14 mouse cellular contexts compared by ENCODE assay signal in the genomic region with DNA sequence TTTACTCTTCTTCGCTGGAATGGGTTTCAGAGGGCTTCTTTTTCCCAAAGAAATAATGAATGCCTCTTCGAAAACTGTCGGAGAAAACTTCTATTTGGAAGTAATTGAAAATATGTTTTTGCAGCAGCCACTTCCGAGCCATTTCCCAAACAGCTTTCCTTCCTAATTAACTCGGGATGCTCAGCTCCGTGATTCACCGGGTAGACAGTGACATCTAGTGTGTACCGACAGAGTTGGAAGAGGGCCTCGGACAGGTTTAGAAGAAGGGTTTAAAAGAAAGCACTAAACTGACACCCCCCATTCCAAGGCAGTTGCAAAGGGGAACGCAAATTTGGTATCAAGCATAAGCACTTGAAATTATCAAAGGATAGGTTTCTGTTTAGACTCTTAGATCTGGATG. TPM values are rescaled to one million over a fixed set of nuclear protein-coding genes. Genes with fewer than 3 reads are reported as not detected.
DNase-seq lines count a peak whose midpoint lies in the region; ATAC-seq and TF ChIP-seq lines count a peak whose summit lies in the region.
"Had no signal": no experiment of that assay in that cellular context is flagged by ENCODE, and none has a peak within 500 bp of the region (broad histone marks: within the 10 kb centered on the region; RNA-seq: fewer than 3 reads in every experiment).

No protein-coding gene starts in this region.

- DNase-seq in heart, postnatal 0 days (ENCODE audit: low spot score), result no peak
- no peak for DNase-seq in heart, adult 18-20 months
- peak; percentile 32 for DNase-seq in lung, embryonic 14.5 days
- DNase-seq in lung, postnatal 14 days, result no peak
- DNase-seq in NIH3T3 (ENCODE audit: low read depth), result peak; percentile 32
- no peak for DNase-seq in adrenal gland, adult (ENCODE audit: inconsistent age in 2 of 2, low spot score in 1 of 2)
- DNase-seq: gastrocnemius, postnatal 25 days; lung, adult 2 months had no signal

- no peaks in the 10 kb centered on the region for H3K27me3 ChIP-seq in heart, postnatal 0 days (ENCODE audit: control insufficient read depth, insufficient read depth, low read length)
- H3K27me3 ChIP-seq in lung, embryonic 14.5 days (ENCODE audit: insufficient read depth, low read length), result no peaks in the 10 kb centered on the region
- H3K27me3 ChIP-seq: CH12.LX; limb, embryonic 12.5 days; neural tube, embryonic 13.5 days had no signal

- no peak for TF ChIP-seq POLR2A in cortical plate, adult 2 months (IDR thresholded peaks at IDR 0.05; ENCODE audit: extremely low read depth, insufficient read depth, low read length)

- H3K4me3 ChIP-seq in heart, postnatal 0 days (ENCODE audit: low read depth, low read length), result no peak overlapping the region
- H3K4me3 ChIP-seq in lung, embryonic 14.5 days (ENCODE audit: low read depth, low read length), result no peak overlapping the region
- no peak overlapping the region for H3K4me3 ChIP-seq in cortical plate, adult 2 months (ENCODE audit: insufficient read depth, low read length)
- H3K4me3 ChIP-seq: limb, embryonic 12.5 days; neural tube, embryonic 13.5 days had no signal

- no peak overlapping the region for H3K4me2 ChIP-seq in heart, postnatal 0 days (ENCODE audit: low read depth, low read length)
- H3K4me2 ChIP-seq in lung, embryonic 14.5 days, result no peak overlapping the region
- H3K4me2 ChIP-seq: limb, embryonic 12.5 days; midbrain, embryonic 11.5 days; neural tube, embryonic 13.5 days had no signal

- H3K36me3 ChIP-seq in heart, postnatal 0 days (replicated peaks; ENCODE audit: control insufficient read depth, insufficient read depth, low read length), result no peaks in the 10 kb centered on the region
- H3K36me3 ChIP-seq in lung, embryonic 14.5 days (ENCODE audit: insufficient read depth), result no peaks in the 10 kb centered on the region
- H3K36me3 ChIP-seq: limb, embryonic 12.5 days; neural tube, embryonic 13.5 days had no signal

- peak; percentile 45 for TF ChIP-seq CTCF in heart, postnatal 0 days (IDR thresholded peaks at IDR 0.05; ENCODE audit: low read depth)
- peak; percentile 17; the same call in 1 of the 2 replicates for TF ChIP-seq CTCF in lung, embryonic 14.5 days (IDR thresholded peaks at IDR 0.05; ENCODE audit: low read depth)
- peak; percentile 54 for TF ChIP-seq CTCF in cortical plate, adult 2 months (IDR thresholded peaks at IDR 0.05; ENCODE audit: extremely low read depth, insufficient read depth, low read length)

- WGBS in heart, postnatal 0 days, result 33% methylated on average over 10 of the region's 10 CpGs
- 42% methylated on average over 10 of the region's 10 CpGs for WGBS in lung, embryonic 14.5 days

- no peak overlapping the region for H3K9ac ChIP-seq in heart, postnatal 0 days (replicated peaks; ENCODE audit: low read depth, low read length)
- no peak overlapping the region for H3K9ac ChIP-seq in lung, embryonic 14.5 days
- H3K9ac ChIP-seq: limb, embryonic 12.5 days; neural tube, embryonic 13.5 days had no signal

- no peak for ATAC-seq in heart, postnatal 0 days (ENCODE audit: insufficient read depth, low read depth)
- ATAC-seq in lung, embryonic 14.5 days (ENCODE audit: insufficient read depth), result no peak
- ATAC-seq: activated CD4-positive, CD25-positive, alpha-beta regulatory T cell, adult 4 months had no signal

- no peak for TF ChIP-seq EP300 in heart, postnatal 0 days (IDR thresholded peaks at IDR 0.05; ENCODE audit: low read depth)

- H3K4me1 ChIP-seq in heart, postnatal 0 days (ENCODE audit: control insufficient read depth, insufficient read depth), result no peaks in the 10 kb centered on the region
- no peaks in the 10 kb centered on the region; the same call in 1 of the 2 replicates for H3K4me1 ChIP-seq in lung, embryonic 14.5 days (ENCODE audit: insufficient read depth)
- H3K4me1 ChIP-seq in cortical plate, adult 2 months (ENCODE audit: control insufficient read depth, insufficient read depth, low read length), result no peaks in the 10 kb centered on the region
- H3K4me1 ChIP-seq: limb, embryonic 12.5 days had no signal

- no peaks in the 10 kb centered on the region for H3K9me3 ChIP-seq in heart, postnatal 0 days (replicated peaks; ENCODE audit: control insufficient read depth, low read length)
- H3K9me3 ChIP-seq in lung, embryonic 14.5 days (ENCODE audit: low read depth, low read length), result no peaks in the 10 kb centered on the region
- H3K9me3 ChIP-seq: limb, embryonic 12.5 days; neural tube, embryonic 13.5 days had no signal

- H3K27ac ChIP-seq in heart, postnatal 0 days (ENCODE audit: low read depth), result no peak overlapping the region
- H3K27ac ChIP-seq in lung, embryonic 14.5 days (ENCODE audit: low read depth), result no peak overlapping the region
- H3K27ac ChIP-seq in cortical plate, adult 2 months (ENCODE audit: insufficient read depth, low read length), result no peak overlapping the region
- H3K27ac ChIP-seq: limb, embryonic 12.5 days; neural tube, embryonic 13.5 days had no signal

RNA-seq across cellular contexts. Expression of a gene that starts 46.1 kb away (rescaled TPM):
- 28.1 and 35.6 TPM in 2 replicates for total RNA-seq in heart, postnatal 0 days (2014; rRNA removed; ENCODE audit: low replicate concordance)
- 8.5 and 11.9 TPM in 2 replicates for polyA plus RNA-seq in heart, postnatal 0 days (2015; fragmentation: Nextera tagmentation; extraction: Ambion mirVana)
- 10 to 100 TPM; 42.3 to 52.1 TPM for total RNA-seq in heart, adult 18-20 months (2021)
- polyA plus RNA-seq in lung, embryonic 14.5 days (2014; fragmentation: Nextera tagmentation; extraction: Ambion mirVana), result 7.6 and 8.9 TPM in 2 replicates
- polyA plus RNA-seq in cortical plate, adult 2 months (2012; rRNA removed), result 31.8 and 32.5 TPM in 2 replicates

Comparison
In these comparisons a context has a peak if more than half of its experiments do, and no peak if none do; other contexts are left out.
1. DNase-seq: peak in lung, embryonic 14.5 days (single experiment) and NIH3T3 (single experiment); none in heart, postnatal 0 days (single experiment), heart, adult 18-20 months (0 of 2), lung, postnatal 14 days (single experiment) and adrenal gland, adult (0 of 2).
2. Peak in every context shown above with its lines, with median percentiles within 50 percentile points of each other: CTCF ChIP-seq.